Mouse (Mus musculus) liver, embryonic 16.5 days (tissue): Measurements from ENCODE around the gene Gramd4. TPM values are rescaled to one million over a fixed set of nuclear protein-coding genes. Genes with fewer than 3 reads are reported as not detected.

ENCODE experiments used
- ATAC-seq: fragments of 200-750 bp; cut with Nextera tagmentation; 2 replicates; pipeline ENCODE4 v1.8.0; 2017; ENCODE audit warnings: low read depth, mild to moderate bottlenecking, moderate number of reproducible peaks, moderate library complexity
- H3K27ac ChIP-seq: fragments of 300-500 bp; sonication (generic); 2 replicates; pipeline ENCODE4 v1.5.1; 2014; ENCODE audit warnings: mild to moderate bottlenecking, low read length
- H3K27me3 ChIP-seq: fragments of 300-500 bp; sonication (generic); 2 replicates; pipeline ENCODE4 v1.6.1; 2014; ENCODE audit warnings: low read depth, low read length, mixed read lengths; ENCODE audit not compliant: control insufficient read depth, insufficient read depth
- H3K36me3 ChIP-seq: fragments of 300-500 bp; sonication (generic); 2 replicates; pipeline ENCODE4 v1.6.1; 2014; ENCODE audit warnings: mild to moderate bottlenecking; ENCODE audit not compliant: control insufficient read depth, insufficient read depth
- H3K4me1 ChIP-seq: fragments of 300-500 bp; sonication (generic); 2 replicates; pipeline ENCODE4 v1.6.1; 2014; ENCODE audit warnings: low read depth, low read length, mixed read lengths; ENCODE audit not compliant: control insufficient read depth
- H3K4me2 ChIP-seq: fragments of 300-500 bp; sonication (generic); 2 replicates; pipeline ENCODE4 v1.6.1; 2014; ENCODE audit warnings: low read depth, low read length, mixed read lengths
- H3K4me3 ChIP-seq: fragments of 300-500 bp; sonication (generic); 2 replicates; pipeline ENCODE4 v1.5.1; 2014; ENCODE audit warnings: low read depth, mild to moderate bottlenecking, low read length
- H3K9ac ChIP-seq: fragments of 300-500 bp; sonication (generic); 2 replicates; pipeline ENCODE4 v1.6.1; 2014; ENCODE audit warnings: low read depth, low read length
- H3K9me3 ChIP-seq: fragments of 300-500 bp; sonication (generic); replicated peaks from 2 replicates; pipeline ENCODE4 v1.6.1; 2016; ENCODE audit warnings: low read length; ENCODE audit not compliant: control insufficient read depth
- WGBS: fragments of 180-500 bp; shearing (Covaris S2); extraction: QIAGEN DNeasy Blood & Tissue Kit; methylation state at CpG from one replicate; pipeline ENCODE4 v1.1.7; 2014; ENCODE audit not compliant: insufficient replicate concordance; 5-methylcytosine and 5-hydroxymethylcytosine counted together
- polyA plus RNA-seq: library from polyadenylated mRNA; unstranded; fragments of >200 nt; fragmentation: Nextera tagmentation; extraction: Ambion mirVana; gene quantifications from 2 replicates; pipeline ENCODE4 v1.2.1, GENCODE M21; 2015

The Gramd4 gene
- polyA plus RNA-seq, 1 experiment from 2014 or later: 3.4 TPM

DNA sequence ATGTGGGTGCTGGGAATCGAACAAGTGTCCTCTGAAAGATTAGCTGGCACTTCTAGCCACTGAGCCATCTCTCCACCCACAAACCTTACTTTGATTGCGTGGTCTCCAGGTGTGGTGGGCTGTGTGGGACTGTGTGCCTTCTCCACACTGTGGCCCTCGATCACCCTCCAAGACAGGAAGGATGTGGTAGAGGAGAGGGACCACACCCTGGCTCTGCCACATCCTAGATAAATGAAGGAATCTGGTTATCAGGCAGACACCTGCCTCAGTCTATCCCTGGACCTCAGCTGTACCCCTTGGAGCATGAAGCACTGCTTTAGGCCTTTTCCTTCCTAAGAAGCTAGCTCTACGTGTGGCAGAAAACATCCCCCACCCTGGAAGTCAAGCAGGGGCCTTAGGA, 65.9 kb downstream of the Gramd4 start:
- H3K36me3 ChIP-seq: peaks cover 9% of the 10 kb centered on the region; the same call in 1 of the 2 replicates

DNA sequence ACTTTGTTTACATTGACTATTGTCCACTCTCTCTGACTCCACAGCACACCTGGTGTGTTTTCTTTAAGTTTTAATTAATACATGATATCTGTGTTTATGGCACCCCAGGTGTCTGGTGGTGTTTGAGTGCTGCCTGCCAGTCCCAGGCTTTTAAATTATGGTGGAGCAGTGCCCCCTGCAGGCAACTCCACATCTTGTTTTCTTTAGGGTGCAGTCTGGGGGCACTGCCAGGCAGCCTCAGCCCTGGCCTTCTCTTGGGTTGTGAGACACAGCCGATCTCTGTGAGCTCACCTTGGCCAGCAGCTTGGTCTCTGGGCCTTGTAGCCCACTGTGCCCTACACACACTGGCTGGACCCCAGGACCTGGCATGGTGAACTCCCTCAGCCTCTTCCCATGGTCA, 66.9 kb downstream of the Gramd4 start:
- WGBS: 54% methylated on average over 1 of the region's 1 CpGs
- Histone ChIP-seq H3K4me1 (peaks cover 7% of the 10 kb centered on the region), H3K4me2 (no peak overlapping the region), H3K9me3 (no peaks in the 10 kb centered on the region), H3K36me3 (peaks cover 8% of the 10 kb centered on the region; the same call in 1 of the 2 replicates), H3K27ac (no peak overlapping the region), H3K9ac (no peak overlapping the region), H3K27me3 (no peaks in the 10 kb centered on the region), H3K4me3 (no peak overlapping the region)
- ATAC-seq: no peak

More for the DNA sequence above, 65.9 kb downstream of the Gramd4 start:
- no peaks in the 10 kb centered on the region for H3K9me3 ChIP-seq
- peak; percentile 77 for ATAC-seq
- WGBS: 52% methylated on average over 4 of the region's 4 CpGs
- no peak overlapping the region for H3K4me3 ChIP-seq
- no peak overlapping the region for H3K9ac ChIP-seq
- no peak overlapping the region for H3K4me2 ChIP-seq
- peaks cover 7% of the 10 kb centered on the region for H3K4me1 ChIP-seq
- no peak overlapping the region for H3K27ac ChIP-seq
- H3K27me3 ChIP-seq: no peaks in the 10 kb centered on the region

DNA sequence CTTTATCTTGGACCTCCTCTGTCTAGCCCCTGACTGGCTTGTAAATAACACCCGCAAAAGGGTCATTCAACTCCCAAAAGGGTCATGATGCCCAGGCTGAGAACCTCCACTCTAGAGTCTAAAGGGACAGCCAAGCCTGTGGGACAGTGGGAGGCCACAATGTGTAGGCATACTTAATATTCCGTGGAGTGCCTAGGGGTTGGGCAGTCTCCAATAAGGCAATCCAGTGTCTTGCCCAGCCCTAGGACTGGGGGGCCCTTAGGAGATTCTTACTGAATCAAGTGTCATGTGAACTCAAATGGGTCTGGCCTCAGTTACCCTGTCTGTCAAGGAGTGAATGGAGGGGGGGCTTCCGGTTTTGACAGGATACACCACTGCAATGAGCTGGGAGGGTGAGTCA, 71.5 kb downstream of the Gramd4 start:
- Histone ChIP-seq H3K36me3 (peaks cover 16% of the 10 kb centered on the region), H3K4me1 (no peaks in the 10 kb centered on the region; the same call in 1 of the 2 replicates), H3K4me2 (no peak overlapping the region), H3K9ac (no peak overlapping the region), H3K9me3 (no peaks in the 10 kb centered on the region), H3K4me3 (no peak overlapping the region), H3K27ac (no peak overlapping the region), H3K27me3 (no peaks in the 10 kb centered on the region)
- WGBS: 87% methylated on average over 3 of the region's 3 CpGs
- ATAC-seq: no peak

DNA sequence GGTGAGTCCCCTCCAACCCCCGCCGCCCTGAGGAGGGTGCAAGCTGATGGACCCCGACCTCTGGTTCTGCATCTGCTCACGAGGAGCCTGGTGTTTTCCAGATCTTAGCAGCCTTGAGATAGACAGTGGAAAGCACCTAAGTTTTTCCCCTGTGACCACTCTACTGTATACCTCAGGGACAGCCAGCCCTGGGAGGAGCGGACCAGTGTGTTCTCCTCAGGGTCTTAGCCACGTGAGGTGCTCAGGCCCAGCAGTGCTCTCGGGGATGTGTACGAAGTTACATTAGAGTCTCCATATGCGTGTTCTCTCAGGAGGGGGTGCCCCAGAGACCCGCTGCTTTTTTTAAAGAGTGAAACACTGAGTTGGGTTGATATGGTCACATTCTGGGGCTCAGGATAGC, 73.2 kb downstream of the Gramd4 start:
- Histone ChIP-seq H3K36me3 (peaks cover 16% of the 10 kb centered on the region), H3K4me2 (no peak overlapping the region), H3K4me1 (no peaks in the 10 kb centered on the region), H3K9me3 (no peaks in the 10 kb centered on the region), H3K27me3 (no peaks in the 10 kb centered on the region), H3K4me3 (no peak overlapping the region), H3K9ac (no peak overlapping the region), H3K27ac (no peak overlapping the region)
- 86% methylated on average over 10 of the region's 10 CpGs for WGBS
- no peak for ATAC-seq

DNA sequence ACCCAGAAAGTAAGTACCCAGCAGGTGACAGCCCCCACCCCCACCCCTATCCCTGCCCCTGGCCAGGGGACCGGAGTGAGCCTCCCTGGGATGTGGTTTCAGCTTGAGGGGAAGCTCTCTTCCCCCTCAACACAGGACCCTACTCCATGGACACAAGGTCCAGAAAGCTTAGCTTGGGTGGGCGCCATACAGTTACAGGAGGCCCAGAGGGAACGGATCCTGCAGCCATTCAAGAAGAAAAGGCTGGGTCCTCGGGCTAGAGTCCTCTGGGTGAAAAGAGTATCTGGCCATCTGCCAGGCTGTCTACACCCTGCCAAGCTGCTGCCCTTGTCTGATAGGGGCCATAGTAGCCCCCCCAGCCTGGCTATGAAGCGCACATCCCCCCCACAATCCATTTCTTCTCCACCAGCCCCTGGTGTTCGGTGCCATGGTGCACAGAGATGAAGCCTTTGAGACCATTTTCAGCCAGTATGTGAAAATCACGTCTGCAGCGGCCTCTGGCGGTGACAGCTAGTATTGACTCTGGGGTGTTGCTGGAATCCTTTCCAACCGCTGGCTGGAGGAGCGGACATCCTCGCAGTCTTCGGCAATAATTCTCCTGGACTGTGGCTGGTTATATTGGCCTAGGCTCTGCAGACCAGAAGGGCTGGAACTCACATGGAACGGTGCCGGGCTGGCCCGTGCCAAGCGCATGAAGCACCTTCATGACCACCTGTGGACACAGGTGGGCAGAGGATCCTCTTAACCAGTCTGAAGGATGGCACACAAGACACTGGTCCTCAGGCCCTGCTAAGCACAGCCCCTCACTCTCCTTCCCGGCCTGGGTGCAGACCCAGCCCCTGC, 77.7 kb downstream of the Gramd4 start:
- Histone ChIP-seq H3K9me3 (no peaks in the 10 kb centered on the region), H3K9ac (no peak overlapping the region), H3K4me2 (no peak overlapping the region), H3K4me1 (no peaks in the 10 kb centered on the region), H3K27me3 (no peaks in the 10 kb centered on the region), H3K27ac (no peak overlapping the region), H3K36me3 (peaks cover 9% of the 10 kb centered on the region), H3K4me3 (no peak overlapping the region)
- WGBS: 44% methylated on average over 18 of the region's 18 CpGs
- 0 out of 2 replicates have a peak, but pooled peaks have one; percentile 18 for ATAC-seq

DNA sequence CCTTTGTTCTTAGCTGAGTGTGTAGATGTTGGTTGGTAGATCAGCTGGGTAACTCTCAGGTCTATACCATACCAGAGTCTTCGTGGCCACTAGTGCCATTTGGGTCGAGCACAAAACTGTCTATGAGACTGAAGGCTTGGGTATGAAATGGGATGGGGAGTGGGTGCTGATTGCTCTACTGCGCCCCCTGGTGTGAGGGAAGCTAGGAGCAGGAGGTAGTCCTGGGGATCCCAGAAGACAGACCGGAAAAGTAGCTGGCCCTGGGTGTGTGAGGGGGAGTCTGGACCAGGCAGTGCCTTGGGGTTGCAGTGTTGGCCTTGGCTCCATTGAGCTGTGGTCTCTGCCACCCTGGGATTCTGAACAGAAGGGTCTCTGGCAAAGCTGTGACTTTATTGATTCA, 80.1 kb downstream of the Gramd4 start:
- Histone ChIP-seq H3K4me3 (no peak overlapping the region), H3K9ac (no peak overlapping the region), H3K27ac (no peak overlapping the region), H3K9me3 (no peaks in the 10 kb centered on the region), H3K4me1 (no peaks in the 10 kb centered on the region), H3K27me3 (no peaks in the 10 kb centered on the region), H3K4me2 (no peak overlapping the region), H3K36me3 (peaks cover 2% of the 10 kb centered on the region; the same call in 1 of the 2 replicates)
- 48% methylated on average over 4 of the region's 4 CpGs for WGBS
- no peak for ATAC-seq

DNA sequence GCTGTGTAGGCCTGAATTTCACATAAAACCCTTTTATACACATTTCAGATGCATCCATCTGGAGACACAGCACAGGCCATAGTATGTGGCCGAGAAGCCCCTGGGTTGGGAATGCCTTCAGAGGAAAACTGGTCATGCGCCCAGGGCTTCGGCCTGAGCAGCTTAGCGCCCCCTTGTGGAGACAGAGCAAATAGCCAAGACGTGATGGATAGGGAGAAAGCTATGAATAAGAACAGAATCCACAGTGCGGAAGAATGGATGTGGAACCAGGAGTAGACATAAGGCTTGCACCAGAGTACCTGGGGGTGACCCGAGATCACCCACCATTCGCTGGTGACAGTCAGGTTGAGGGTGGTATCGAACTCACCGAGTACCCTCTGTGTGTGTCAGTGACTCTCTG, 82.8 kb downstream of the Gramd4 start:
- no peaks in the 10 kb centered on the region for H3K36me3 ChIP-seq
- H3K4me3 ChIP-seq: no peak overlapping the region
- H3K27me3 ChIP-seq: no peaks in the 10 kb centered on the region
- H3K9ac ChIP-seq: no peak overlapping the region
- WGBS: 35% methylated on average over 10 of the region's 10 CpGs
- no peak for ATAC-seq
- H3K4me2 ChIP-seq: no peak overlapping the region
- H3K4me1 ChIP-seq: no peaks in the 10 kb centered on the region
- no peak overlapping the region for H3K27ac ChIP-seq
- no peaks in the 10 kb centered on the region for H3K9me3 ChIP-seq

DNA sequence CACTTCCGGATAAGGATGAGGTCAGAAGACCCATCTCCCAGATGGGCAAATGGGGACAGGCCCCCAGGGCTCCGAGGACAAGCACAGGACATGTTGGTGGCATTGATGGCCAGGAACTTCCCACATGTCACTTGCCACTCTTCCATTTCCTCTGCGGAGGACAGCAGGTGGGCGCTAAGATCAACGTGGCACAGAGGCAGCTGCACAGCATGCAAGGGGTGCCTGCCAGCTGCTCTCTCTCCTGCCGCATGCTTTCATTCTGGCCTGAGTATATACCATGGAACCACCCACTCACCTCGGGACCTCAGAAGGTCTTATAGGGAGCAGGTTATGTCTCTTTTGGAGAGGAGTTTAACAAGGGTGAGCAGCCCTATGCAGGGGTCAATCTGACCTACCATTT, 87.1 kb downstream of the Gramd4 start:
- 62% methylated on average over 7 of the region's 7 CpGs for WGBS
- no peak for ATAC-seq

DNA sequence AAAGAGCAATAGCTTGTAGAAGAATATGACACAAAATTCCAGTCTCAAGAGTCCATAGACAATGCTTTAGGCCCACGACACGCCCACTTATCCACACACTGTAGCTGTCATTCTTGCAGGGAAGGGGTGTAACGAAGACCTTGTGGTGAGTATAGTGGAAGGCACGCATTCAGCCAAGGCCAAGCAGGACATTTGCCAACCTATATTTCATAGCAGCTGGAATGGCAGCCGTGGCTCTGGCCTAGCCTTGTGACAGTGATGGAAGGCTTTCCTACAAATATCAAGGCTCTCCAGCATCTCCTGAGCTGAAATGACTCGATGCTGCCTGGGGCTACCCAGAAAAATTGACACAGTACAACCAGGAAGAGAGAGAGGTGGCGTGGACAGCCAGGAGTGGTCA, 87.6 kb downstream of the Gramd4 start:
- H3K36me3 ChIP-seq: no peaks in the 10 kb centered on the region; the same call in 1 of the 2 replicates
- no peaks in the 10 kb centered on the region for H3K27me3 ChIP-seq
- H3K27ac ChIP-seq: no peak overlapping the region
- no peak overlapping the region for H3K9ac ChIP-seq
- H3K9me3 ChIP-seq: no peaks in the 10 kb centered on the region
- no peak overlapping the region for H3K4me2 ChIP-seq
- no peaks in the 10 kb centered on the region for H3K4me1 ChIP-seq
- H3K4me3 ChIP-seq: no peak overlapping the region
- 65% methylated on average over 7 of the region's 7 CpGs for WGBS
- ATAC-seq: no peak

More for the DNA sequence above, 87.1 kb downstream of the Gramd4 start:
- H3K27me3 ChIP-seq: no peaks in the 10 kb centered on the region
- no peak overlapping the region for H3K27ac ChIP-seq
- no peak overlapping the region for H3K4me2 ChIP-seq
- H3K36me3 ChIP-seq: no peaks in the 10 kb centered on the region; the same call in 1 of the 2 replicates
- H3K9ac ChIP-seq: no peak overlapping the region
- H3K9me3 ChIP-seq: no peaks in the 10 kb centered on the region
- no peak overlapping the region for H3K4me3 ChIP-seq
- no peaks in the 10 kb centered on the region for H3K4me1 ChIP-seq
